Comparison of ENCODE assay signal across 8 mouse cellular contexts in the genomic region with DNA sequence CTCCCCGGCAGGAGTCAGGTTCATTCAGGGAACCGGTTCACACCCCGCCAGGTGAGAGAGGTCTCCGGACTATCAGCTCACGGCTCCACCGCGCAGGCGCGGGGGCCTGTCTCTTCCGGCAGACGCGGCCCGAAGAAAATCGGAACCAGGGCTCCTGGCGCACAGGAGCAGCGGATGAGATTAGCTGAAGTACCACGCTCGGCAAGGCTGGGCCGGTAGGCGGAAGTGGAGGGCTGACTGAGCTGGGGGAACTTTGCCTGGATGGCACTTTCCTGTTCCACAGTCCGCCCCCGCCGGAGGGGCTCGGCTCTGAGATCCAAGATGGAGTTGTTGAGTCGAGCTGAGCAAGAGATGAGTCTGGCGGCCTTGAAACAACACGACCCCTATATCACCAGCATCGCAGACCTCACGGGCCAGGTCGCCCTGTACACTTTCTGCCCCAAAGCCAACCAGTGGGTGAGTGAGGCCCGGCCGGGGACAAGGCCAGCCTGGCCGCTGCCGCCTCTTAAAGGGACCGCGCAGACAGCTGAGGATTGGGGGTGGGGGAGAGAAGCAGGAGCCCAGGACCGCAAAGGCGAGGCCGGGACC. TPM values are rescaled to one million over a fixed set of nuclear protein-coding genes. Genes with fewer than 3 reads are reported as not detected.
DNase-seq lines count a peak whose midpoint lies in the region; ATAC-seq lines count a peak whose summit lies in the region.

Gene Dcp1a, plus strand, starts transcription at position 175 of the 588 bp plus-strand sequence.

- peak; percentile 100 for ATAC-seq in megakaryocyte progenitor cell, adult 5-6 weeks (replicated peaks; ENCODE audit: poor library complexity)

- DNase-seq in adipocyte (ENCODE audit: low spot score), result peak; percentile 91
- DNase-seq in embryo, embryonic 10 days (ENCODE audit: low spot score), result peak; percentile 97
- DNase-seq in gastrocnemius, postnatal 10 days, result peak; percentile 90
- peak; percentile 98 for DNase-seq in induced T-regulatory cell, adult 2 months (ENCODE audit: low read depth)
- DNase-seq in left cerebral cortex, adult 9 months (ENCODE audit: low spot score in 2 of 2), result peak; percentile 90 to 98
- peak; percentile 94 for DNase-seq in right cerebral cortex, postnatal 14 days
- DNase-seq in urinary bladder, postnatal 36 days (ENCODE audit: low spot score in 2 of 2), result peak; percentile 93 to 95

RNA-seq across cellular contexts. Expression of gene Dcp1a, which starts in this region (rescaled TPM):
- total RNA-seq in gastrocnemius, postnatal 10 days (2021), result 10 to 100 TPM; 10.7 to 14.3 TPM
- 27.1 and 31.2 TPM in 2 replicates for total RNA-seq in megakaryocyte progenitor cell, adult 5-6 weeks (2015)
- total RNA-seq in megakaryocyte progenitor cell, adult 5-6 weeks (2017), result 24.7 and 24.9 TPM in 2 replicates

Comparison
In these comparisons a context has a peak if more than half of its experiments do, and no peak if none do; other contexts are left out.
1. Peak in every context shown above with its lines: DNase-seq and ATAC-seq.